Mouse (Mus musculus): Measurements from ENCODE around the gene Trak1. TPM values are rescaled to one million over a fixed set of nuclear protein-coding genes. Genes with fewer than 3 reads are reported as not detected.

Trak1 gene
- polyA plus RNA-seq, 1 experiment from 2014 or later = 20.8 TPM

DNA sequence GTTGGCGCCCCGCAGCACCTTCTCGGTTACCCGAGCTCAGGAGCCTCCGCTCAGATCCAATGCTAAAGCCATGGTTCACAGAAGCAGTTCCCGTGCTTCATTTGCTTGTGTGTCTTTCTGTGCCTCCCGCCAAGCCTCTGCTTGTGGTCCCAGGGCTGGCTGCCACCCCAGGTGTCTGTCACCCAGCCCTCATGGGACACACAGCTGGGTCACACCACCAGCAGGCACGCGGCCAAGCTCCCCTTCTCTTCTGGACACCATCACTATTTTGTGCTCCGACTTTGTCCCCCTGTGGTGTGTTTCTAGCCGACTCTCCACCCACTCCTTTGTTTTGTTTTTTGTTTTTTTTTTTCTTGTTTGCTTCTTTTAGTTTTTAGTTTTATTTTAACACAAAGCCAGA lies 170.2 kb downstream of the Trak1 start:
- Histone ChIP-seq H3K4me1 (ENCODE audit: insufficient read depth) (no peaks in the 10 kb centered on the region), H3K27ac (ENCODE audit: low read depth) (no peak overlapping the region), H3K36me3 (ENCODE audit: insufficient read depth) (peaks cover 28% of the 10 kb centered on the region; the same call in 1 of the 2 replicates), H3K4me3 (ENCODE audit: low read depth, low read length) (no peak overlapping the region), H3K27me3 (ENCODE audit: insufficient read depth, low read length) (no peaks in the 10 kb centered on the region), H3K9me3 (ENCODE audit: low read depth, low read length) (no peaks in the 10 kb centered on the region), H3K4me2 (no peak overlapping the region), H3K9ac (no peak overlapping the region)
- TF ChIP-seq CTCF (IDR thresholded peaks at IDR 0.05; ENCODE audit: low read depth) = no peak
- DNase-seq = no peak
- WGBS = 75% methylated on average over 11 of the region's 11 CpGs
- no peak for ATAC-seq (ENCODE audit: insufficient read depth)

- Histone ChIP-seq H3K9me3 (ENCODE audit: low read depth, low read length) (no peaks in the 10 kb centered on the region), H3K4me3 (ENCODE audit: low read depth, low read length) (no peak overlapping the region), H3K4me1 (ENCODE audit: insufficient read depth) (no peaks in the 10 kb centered on the region), H3K9ac (no peak overlapping the region), H3K4me2 (no peak overlapping the region), H3K36me3 (ENCODE audit: insufficient read depth) (peaks cover 23% of the 10 kb centered on the region), H3K27ac (ENCODE audit: low read depth) (no peak overlapping the region), H3K27me3 (ENCODE audit: insufficient read depth, low read length) (no peaks in the 10 kb centered on the region)
- 76% methylated on average over 6 of the region's 6 CpGs for WGBS
- ATAC-seq (ENCODE audit: insufficient read depth) = no peak
- DNase-seq = no peak
- no peak for TF ChIP-seq CTCF (IDR thresholded peaks at IDR 0.05; ENCODE audit: low read depth)
These were observed 172.4 kb downstream of the Trak1 start for GRCm38 (mm10) chr9:121469711-121470110.

GRCm38 (mm10) chr9:121474771-121475170 lies 177.5 kb downstream of the Trak1 start:
- Histone ChIP-seq H3K4me3 (ENCODE audit: low read depth, low read length) (no peak overlapping the region), H3K36me3 (ENCODE audit: insufficient read depth) (peaks cover 17% of the 10 kb centered on the region), H3K4me2 (no peak overlapping the region), H3K9me3 (ENCODE audit: low read depth, low read length) (no peaks in the 10 kb centered on the region), H3K27me3 (ENCODE audit: insufficient read depth, low read length) (no peaks in the 10 kb centered on the region), H3K27ac (ENCODE audit: low read depth) (no peak overlapping the region), H3K4me1 (ENCODE audit: insufficient read depth) (no peaks in the 10 kb centered on the region), H3K9ac (no peak overlapping the region)
- TF ChIP-seq CTCF (IDR thresholded peaks at IDR 0.05; ENCODE audit: low read depth) = peak; percentile 38
- ATAC-seq (ENCODE audit: insufficient read depth) (no peak), DNase-seq (peak; percentile 17)
- WGBS = 73% methylated on average over 5 of the region's 5 CpGs

- DNase-seq = no peak
- H3K9me3 ChIP-seq (ENCODE audit: low read depth, low read length) = no peaks in the 10 kb centered on the region
- no peak overlapping the region for H3K27ac ChIP-seq (ENCODE audit: low read depth)
- no peak overlapping the region for H3K9ac ChIP-seq
- no peak for TF ChIP-seq CTCF (IDR thresholded peaks at IDR 0.05; ENCODE audit: low read depth)
- H3K27me3 ChIP-seq (ENCODE audit: insufficient read depth, low read length) = no peaks in the 10 kb centered on the region
- peaks cover 13% of the 10 kb centered on the region for H3K36me3 ChIP-seq (ENCODE audit: insufficient read depth)
- H3K4me1 ChIP-seq (ENCODE audit: insufficient read depth) = no peaks in the 10 kb centered on the region
- 69% methylated on average over 16 of the region's 16 CpGs for WGBS
- no peak overlapping the region for H3K4me2 ChIP-seq
- no peak for ATAC-seq (ENCODE audit: insufficient read depth)
- H3K4me3 ChIP-seq (ENCODE audit: low read depth, low read length) = no peak overlapping the region
These were observed 178.5 kb downstream of the Trak1 start for GRCm38 (mm10) chr9:121475488-121476452.

DNA sequence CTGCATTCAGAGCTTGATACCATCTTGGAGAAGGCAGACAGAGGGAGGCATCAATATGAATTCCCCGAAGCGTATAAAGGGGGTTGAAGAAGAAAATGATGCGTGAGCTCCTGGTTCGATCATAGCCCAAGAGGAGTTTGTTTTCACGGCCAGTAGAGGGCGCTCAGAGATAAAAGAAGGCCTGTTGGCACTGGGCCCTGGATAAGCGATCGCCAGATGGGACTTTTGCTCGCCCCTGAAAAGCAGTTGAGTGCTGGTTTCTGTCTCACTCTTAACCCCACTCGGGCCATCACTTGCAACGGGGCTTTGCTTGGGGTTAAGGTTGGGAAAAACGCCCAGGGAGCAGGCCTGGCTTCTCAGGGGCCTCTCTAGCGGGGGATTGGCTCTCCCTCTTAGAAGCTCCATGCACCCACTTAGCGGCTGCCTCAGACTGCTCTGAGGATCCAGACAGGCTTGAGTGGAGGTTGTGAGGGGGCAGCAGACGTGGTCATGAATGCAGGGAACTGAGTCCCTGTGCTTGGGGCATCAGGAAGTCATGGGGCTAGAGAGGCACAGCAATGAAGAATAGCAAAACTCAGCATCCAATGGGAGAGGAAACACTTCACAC lies 180.1 kb downstream of the Trak1 start:
- TF ChIP-seq CTCF (IDR thresholded peaks at IDR 0.05; ENCODE audit: low read depth) = peak; percentile 84
- peak overlapping the region; percentile 24; the same call in 1 of the 2 replicates for H3K9ac ChIP-seq
- H3K9me3 ChIP-seq (ENCODE audit: low read depth, low read length) = no peaks in the 10 kb centered on the region
- H3K4me2 ChIP-seq = peak overlapping the region; percentile 49
- H3K27me3 ChIP-seq (ENCODE audit: insufficient read depth, low read length) = no peaks in the 10 kb centered on the region
- 9% methylated on average over 15 of the region's 15 CpGs for WGBS
- no peaks in the 10 kb centered on the region for H3K4me1 ChIP-seq (ENCODE audit: insufficient read depth)
- peak; percentile 52; the same call in 1 of the 2 replicates for ATAC-seq (ENCODE audit: insufficient read depth)
- H3K36me3 ChIP-seq (ENCODE audit: insufficient read depth) = peaks cover 9% of the 10 kb centered on the region
- peak; percentile 93 for DNase-seq
- no peak overlapping the region for H3K27ac ChIP-seq (ENCODE audit: low read depth)
- H3K4me3 ChIP-seq (ENCODE audit: low read depth, low read length) = no peak overlapping the region

- DNase-seq (peak; percentile 89), ATAC-seq (ENCODE audit: insufficient read depth) (peak; percentile 30; the same call in 1 of the 2 replicates)
- Histone ChIP-seq H3K4me1 (ENCODE audit: insufficient read depth) (no peaks in the 10 kb centered on the region), H3K27me3 (ENCODE audit: insufficient read depth, low read length) (no peaks in the 10 kb centered on the region), H3K27ac (ENCODE audit: low read depth) (no peak overlapping the region), H3K9ac (no peak overlapping the region), H3K4me3 (ENCODE audit: low read depth, low read length) (no peak overlapping the region), H3K9me3 (ENCODE audit: low read depth, low read length) (no peaks in the 10 kb centered on the region), H3K36me3 (ENCODE audit: insufficient read depth) (no peaks in the 10 kb centered on the region), H3K4me2 (no peak overlapping the region)
- peak; percentile 94 for TF ChIP-seq CTCF (IDR thresholded peaks at IDR 0.05; ENCODE audit: low read depth)
- 23% methylated on average over 5 of the region's 5 CpGs for WGBS
These were observed 182.2 kb downstream of the Trak1 start for GRCm38 (mm10) chr9:121479453-121479852.

GRCm38 (mm10) chr9:121487216-121487615 lies 189.9 kb downstream of the Trak1 start:
- Histone ChIP-seq H3K4me2 (no peak overlapping the region), H3K9ac (no peak overlapping the region), H3K36me3 (ENCODE audit: insufficient read depth) (no peaks in the 10 kb centered on the region), H3K27ac (ENCODE audit: low read depth) (no peak overlapping the region), H3K9me3 (ENCODE audit: low read depth, low read length) (no peaks in the 10 kb centered on the region), H3K4me3 (ENCODE audit: low read depth, low read length) (no peak overlapping the region), H3K4me1 (ENCODE audit: insufficient read depth) (no peaks in the 10 kb centered on the region), H3K27me3 (ENCODE audit: insufficient read depth, low read length) (peaks cover 1% of the 10 kb centered on the region; the same call in 1 of the 2 replicates)
- TF ChIP-seq CTCF (IDR thresholded peaks at IDR 0.05; ENCODE audit: low read depth) = no peak
- DNase-seq (no peak), ATAC-seq (ENCODE audit: insufficient read depth) (no peak)
- WGBS = 65% methylated on average over 7 of the region's 7 CpGs

All from lung, embryonic 14.5 days (tissue).